Mouse (Mus musculus): ENCODE results near the gene Slc38a7. TPM values are rescaled to one million over a fixed set of nuclear protein-coding genes. Genes with fewer than 3 reads are reported as not detected.
A peak's percentile ranks its signal among the peaks of the same experiment; 100 is the strongest.
"Not testable (repeated sequence)": the region's sequence is repeated elsewhere in the genome, so short reads cannot be mapped to it uniquely, and the experiment has no call there.

Slc38a7 gene
- polyA plus RNA-seq, 1 experiment = 14.9 TPM

DNA sequence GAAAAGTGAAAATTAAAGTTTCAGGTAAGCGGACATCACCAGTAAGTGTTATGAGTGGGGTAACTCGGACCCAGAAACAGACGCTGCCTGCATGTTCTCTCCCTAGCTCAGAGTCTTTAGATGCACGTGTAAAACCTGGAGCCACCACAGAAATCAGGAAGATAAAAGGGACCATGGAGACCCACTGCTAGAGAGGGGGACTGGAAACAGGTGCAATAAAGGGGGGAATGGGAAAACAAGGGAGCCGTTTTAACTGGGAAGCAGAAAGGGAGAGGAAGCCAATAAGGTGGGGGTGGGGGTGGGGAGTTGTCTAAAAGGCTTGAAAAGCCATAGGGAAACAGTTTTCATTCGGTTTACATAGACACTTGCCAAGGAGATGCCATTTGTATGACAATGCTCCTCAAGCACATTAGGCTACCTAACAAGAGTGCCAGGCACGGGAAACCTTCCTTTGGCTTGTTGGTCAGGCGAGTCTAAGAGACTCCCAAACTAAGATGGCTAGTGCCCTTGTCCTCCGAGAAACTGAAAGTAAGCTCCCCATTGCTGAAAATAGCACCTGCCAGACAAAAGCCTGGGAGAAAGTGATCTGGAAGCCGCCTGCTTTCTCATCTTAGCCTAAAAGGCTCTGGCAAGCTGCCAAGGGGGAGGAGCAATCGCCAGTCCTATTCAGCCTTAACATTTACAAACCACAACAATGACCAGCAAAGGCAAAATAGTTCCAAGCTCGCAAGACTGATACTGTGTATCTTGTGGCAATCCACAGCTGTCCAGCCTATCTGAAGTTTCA lies 25.0 kb upstream of the Slc38a7 start:
- WGBS = 22% methylated on average over 12 of the region's 12 CpGs
- TF ChIP-seq CTCF (IDR thresholded peaks at IDR 0.05; ENCODE audit: extremely low read depth, insufficient read length, insufficient replicate concordance, low read depth, low read length) (no peak), POLR2A (IDR thresholded peaks at IDR 0.05; ENCODE audit: low read depth, low read length) (no peak)
- Histone ChIP-seq H3K27me3 (ENCODE audit: control insufficient read depth, insufficient read depth, low read length) (no peaks in the 10 kb centered on the region), H3K4me1 (ENCODE audit: control insufficient read depth, insufficient read depth, insufficient read length, low read length) (peaks cover 4% of the 10 kb centered on the region; the same call in 1 of the 2 replicates), H3K36me3 (ENCODE audit: control insufficient read depth, insufficient read depth, low read length) (peaks cover 23% of the 10 kb centered on the region), H3K4me3 (ENCODE audit: low read depth, low read length) (no peak overlapping the region), H3K27ac (ENCODE audit: insufficient read depth, low read depth, low read length) (no peak overlapping the region)

DNA sequence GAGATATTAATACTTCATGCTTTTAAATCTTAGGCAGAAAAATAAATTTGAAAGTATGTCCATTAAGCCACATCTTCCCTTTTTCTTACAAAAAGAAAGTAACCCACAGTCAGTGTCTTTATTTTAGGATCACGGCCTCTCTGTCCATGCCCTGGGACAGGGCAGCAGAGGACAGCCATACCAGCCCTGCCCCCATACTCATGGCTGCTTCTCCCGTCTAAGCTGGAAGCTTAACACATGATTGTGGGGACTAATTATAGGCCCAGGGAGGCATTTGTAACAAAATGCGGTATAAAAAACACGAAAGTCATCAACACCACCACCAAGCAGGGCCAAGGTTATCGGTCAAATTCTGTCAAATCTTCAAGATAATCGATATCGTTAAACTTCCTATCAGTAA lies 21.9 kb upstream of the Slc38a7 start:
- H3K4me1 ChIP-seq (ENCODE audit: control insufficient read depth, insufficient read depth, insufficient read length, low read length) = peaks cover 4% of the 10 kb centered on the region; the same call in 1 of the 2 replicates
- no peak overlapping the region for H3K27ac ChIP-seq (ENCODE audit: insufficient read depth, low read depth, low read length)
- TF ChIP-seq POLR2A (IDR thresholded peaks at IDR 0.05; ENCODE audit: low read depth, low read length) (no peak), CTCF (IDR thresholded peaks at IDR 0.05; ENCODE audit: extremely low read depth, insufficient read length, insufficient replicate concordance, low read depth, low read length) (no peak)
- WGBS = 95% methylated on average over 7 of the region's 7 CpGs
- H3K27me3 ChIP-seq (ENCODE audit: control insufficient read depth, insufficient read depth, low read length) = no peaks in the 10 kb centered on the region
- H3K4me3 ChIP-seq (ENCODE audit: low read depth, low read length) = no peak overlapping the region
- peaks cover 48% of the 10 kb centered on the region for H3K36me3 ChIP-seq (ENCODE audit: control insufficient read depth, insufficient read depth, low read length)

DNA sequence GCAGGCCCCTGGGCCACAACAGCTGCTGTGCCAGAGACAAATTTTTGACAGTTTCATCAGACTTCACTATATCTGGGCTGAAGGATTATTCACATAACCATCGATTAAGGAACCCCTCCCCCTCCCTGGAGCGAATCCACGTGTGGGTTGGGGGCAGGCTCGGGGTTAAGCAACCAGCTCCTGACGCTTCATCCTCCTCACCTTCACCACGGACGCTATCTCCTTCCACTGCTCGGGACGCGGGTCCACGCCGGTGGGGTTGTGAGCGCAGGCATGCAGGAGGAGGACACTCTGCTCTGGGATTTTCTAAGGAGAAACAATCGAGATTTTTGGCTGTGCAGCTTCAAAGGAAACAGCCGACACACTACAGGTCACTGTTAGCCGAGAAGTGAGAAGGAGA lies 18.4 kb upstream of the Slc38a7 start:
- Histone ChIP-seq H3K4me3 (ENCODE audit: low read depth, low read length) (no peak overlapping the region), H3K27ac (ENCODE audit: insufficient read depth, low read depth, low read length) (no peak overlapping the region), H3K36me3 (ENCODE audit: control insufficient read depth, insufficient read depth, low read length) (peaks cover 70% of the 10 kb centered on the region), H3K27me3 (ENCODE audit: control insufficient read depth, insufficient read depth, low read length) (no peaks in the 10 kb centered on the region), H3K4me1 (ENCODE audit: control insufficient read depth, insufficient read depth, insufficient read length, low read length) (no peaks in the 10 kb centered on the region)
- WGBS = 92% methylated on average over 16 of the region's 16 CpGs
- TF ChIP-seq POLR2A (IDR thresholded peaks at IDR 0.05; ENCODE audit: low read depth, low read length) (no peak), CTCF (IDR thresholded peaks at IDR 0.05; ENCODE audit: extremely low read depth, insufficient read length, insufficient replicate concordance, low read depth, low read length) (no peak)

DNA sequence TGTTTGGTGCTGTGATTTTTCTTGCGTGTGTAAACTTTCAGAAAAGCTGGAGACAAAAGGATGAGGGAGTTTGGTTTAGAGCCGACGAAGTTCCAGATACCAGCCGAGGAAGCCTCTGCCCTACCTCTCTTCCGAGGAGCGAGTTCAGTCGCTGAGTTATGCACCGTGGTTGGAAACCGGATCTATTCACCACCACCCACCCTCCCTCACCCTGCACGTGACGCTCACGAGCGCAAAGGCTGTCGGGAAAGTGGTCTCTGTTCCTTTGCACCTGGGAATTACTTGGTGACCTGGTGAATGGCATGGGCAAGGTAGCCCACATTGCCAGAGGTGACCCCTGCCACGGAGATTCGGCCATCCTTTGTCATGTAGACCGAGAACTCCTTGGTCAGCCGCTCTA lies 11.5 kb upstream of the Slc38a7 start:
- not testable (repeated sequence) for H3K27ac ChIP-seq (ENCODE audit: insufficient read depth, low read depth, low read length); H3K27me3 ChIP-seq (ENCODE audit: control insufficient read depth, insufficient read depth, low read length); H3K4me1 ChIP-seq (ENCODE audit: control insufficient read depth, insufficient read depth, insufficient read length, low read length); H3K4me3 ChIP-seq (ENCODE audit: low read depth, low read length)
- WGBS = 95% methylated on average over 18 of the region's 18 CpGs
- H3K36me3 ChIP-seq (ENCODE audit: control insufficient read depth, insufficient read depth, low read length) = peaks cover 34% of the 10 kb centered on the region

DNA sequence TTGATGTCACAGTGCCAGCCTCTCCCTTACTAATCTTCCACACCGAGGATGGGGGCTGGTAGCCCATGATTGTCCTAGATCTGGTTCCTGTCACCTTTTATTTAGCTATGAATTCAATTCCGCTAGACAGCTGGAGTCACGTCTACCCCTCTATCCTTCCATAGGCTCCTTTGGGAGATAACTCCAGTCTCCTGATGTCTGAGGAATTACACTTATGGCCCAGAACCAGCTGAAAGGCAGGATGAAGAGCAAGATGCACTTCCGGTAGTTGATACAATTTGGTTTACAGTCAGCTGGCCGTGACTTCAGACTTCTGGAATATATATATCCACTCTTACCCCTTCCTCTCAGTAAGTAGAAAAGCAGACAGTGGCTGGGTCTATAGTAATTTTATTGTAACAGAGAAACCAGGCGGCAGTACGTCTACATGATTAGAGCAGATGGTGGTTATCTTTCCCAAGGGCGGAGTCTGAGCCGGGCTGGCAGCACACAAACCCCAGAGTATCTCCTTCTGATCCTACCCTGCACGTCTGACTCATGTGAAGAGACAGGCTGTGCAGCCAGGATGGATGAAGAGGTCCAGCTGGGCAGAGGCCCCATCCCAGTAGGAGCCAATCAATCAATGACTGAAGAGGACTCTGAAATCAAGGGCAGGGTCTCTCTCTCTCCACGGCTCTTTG lies 10.6 kb upstream of the Slc38a7 start:
- H3K27me3 ChIP-seq (ENCODE audit: control insufficient read depth, insufficient read depth, low read length); H3K4me1 ChIP-seq (ENCODE audit: control insufficient read depth, insufficient read depth, insufficient read length, low read length); H3K4me3 ChIP-seq (ENCODE audit: low read depth, low read length); H3K27ac ChIP-seq (ENCODE audit: insufficient read depth, low read depth, low read length): not testable (repeated sequence)
- peaks cover 27% of the 10 kb centered on the region for H3K36me3 ChIP-seq (ENCODE audit: control insufficient read depth, insufficient read depth, low read length)
- WGBS = 57% methylated on average over 11 of the region's 11 CpGs

DNA sequence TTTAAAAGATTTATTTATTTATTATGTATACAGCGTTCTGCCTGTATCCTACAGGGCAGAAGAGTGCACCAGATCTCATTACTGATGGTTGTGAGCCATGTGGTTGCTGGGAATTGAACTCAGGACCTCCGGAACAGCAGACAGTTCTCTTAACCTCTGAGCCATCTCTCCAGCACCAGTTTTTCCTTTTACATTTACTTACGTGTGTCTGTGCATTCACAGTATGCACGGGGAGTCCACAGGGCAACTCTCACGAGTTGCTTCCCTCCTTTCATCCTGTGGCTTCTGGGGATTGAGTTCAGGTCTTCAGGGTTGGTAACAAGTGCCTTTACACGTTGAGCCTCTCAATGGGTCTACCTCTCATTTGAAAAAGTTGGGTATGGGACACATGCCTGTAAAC lies 835 bp upstream of the Slc38a7 start:
- 86% methylated on average over 6 of the region's 6 CpGs for WGBS
- no peak overlapping the region for H3K27ac ChIP-seq (ENCODE audit: insufficient read depth, low read depth, low read length)
- H3K4me3 ChIP-seq (ENCODE audit: low read depth, low read length) = no peak overlapping the region
- H3K36me3 ChIP-seq (ENCODE audit: control insufficient read depth, insufficient read depth, low read length) = no peaks in the 10 kb centered on the region
- peaks cover 3% of the 10 kb centered on the region; the same call in 1 of the 2 replicates for H3K4me1 ChIP-seq (ENCODE audit: control insufficient read depth, insufficient read depth, insufficient read length, low read length)
- TF ChIP-seq CTCF (IDR thresholded peaks at IDR 0.05; ENCODE audit: extremely low read depth, insufficient read length, insufficient replicate concordance, low read depth, low read length) (no peak), POLR2A (IDR thresholded peaks at IDR 0.05; ENCODE audit: low read depth, low read length) (no peak)
- H3K27me3 ChIP-seq (ENCODE audit: control insufficient read depth, insufficient read depth, low read length) = no peaks in the 10 kb centered on the region

DNA sequence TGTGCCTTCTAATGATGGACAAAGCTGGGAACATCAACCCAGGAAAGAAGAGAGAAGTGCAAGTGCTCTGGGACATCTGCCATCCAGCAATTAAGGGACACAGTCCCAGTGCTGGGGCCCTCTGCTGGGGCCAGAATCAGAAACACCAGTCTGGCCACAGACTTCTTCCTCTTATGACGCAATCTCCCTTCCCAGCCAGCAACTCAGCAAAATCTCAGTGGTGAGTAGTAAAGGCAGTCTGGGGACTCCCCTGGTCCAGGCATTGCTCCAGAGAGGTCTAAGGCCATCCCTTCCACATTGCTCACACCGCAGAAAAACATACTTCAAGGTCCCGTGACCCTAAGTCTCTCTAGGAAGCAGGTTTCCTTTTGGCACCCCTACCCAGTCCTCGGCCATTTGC lies 1.0 kb downstream of the Slc38a7 start:
- Histone ChIP-seq H3K4me1 (ENCODE audit: control insufficient read depth, insufficient read depth, insufficient read length, low read length) (peaks cover 3% of the 10 kb centered on the region; the same call in 1 of the 2 replicates), H3K4me3 (ENCODE audit: low read depth, low read length) (peak overlapping the region; percentile 86), H3K27me3 (ENCODE audit: control insufficient read depth, insufficient read depth, low read length) (no peaks in the 10 kb centered on the region), H3K27ac (ENCODE audit: insufficient read depth, low read depth, low read length) (0 out of 2 replicates have a peak overlapping the region, but pooled peaks have one; percentile 8), H3K36me3 (ENCODE audit: control insufficient read depth, insufficient read depth, low read length) (peaks cover 5% of the 10 kb centered on the region; the same call in 1 of the 2 replicates)
- 6% methylated on average over 4 of the region's 4 CpGs for WGBS
- TF ChIP-seq CTCF (IDR thresholded peaks at IDR 0.05; ENCODE audit: extremely low read depth, insufficient read length, insufficient replicate concordance, low read depth, low read length) (peak; percentile 18; the same call in 1 of the 2 replicates), POLR2A (IDR thresholded peaks at IDR 0.05; ENCODE audit: low read depth, low read length) (no peak)

Measured in small intestine, adult 2 months (tissue).